Mouse (Mus musculus) CH12.LX (cell line): ENCODE measurements at regions not wholly inside any gene's neighbourhood (a gene's known extent, or its start where the extent isn't known, plus 50 kb on each side); places are given as distances from the start of the nearest gene placed in this dataset.

Experiments
- CHD2 ChIP-seq: IDR thresholded peaks from 2 replicates; pipeline ENCODE4 v1.6.1; 2011; ENCODE audit warnings: low read length, improper control_type of control experiment
- CTCF ChIP-seq, 2 experiments: IDR thresholded peaks in 1 of 2; conservative IDR thresholded peaks in 1 of 2; 2 replicates each; pipeline ENCODE4 v1.5.1; 2011 to 2012; ENCODE audit warnings: low read depth in 2 of 2, low read length in 2 of 2, improper control_type of control experiment in 1 of 2, inconsistent platforms in 1 of 2, mild to moderate bottlenecking in 1 of 2, moderate library complexity in 1 of 2
- EP300 ChIP-seq: IDR thresholded peaks from 2 replicates; pipeline ENCODE4 v1.6.1; 2011; ENCODE audit warnings: low read length, improper control_type of control experiment
- JUND ChIP-seq: conservative IDR thresholded peaks from 2 replicates; pipeline ENCODE4 v1.6.1; 2011; ENCODE audit warnings: low read depth, low read length, improper control_type of control experiment
- KAT2A ChIP-seq: IDR thresholded peaks from 2 replicates; pipeline ENCODE4 v1.6.1; 2012; ENCODE audit warnings: low read length, improper control_type of control experiment, inconsistent platforms; ENCODE audit not compliant: insufficient replicate concordance
- MAX ChIP-seq: IDR thresholded peaks from 2 replicates; pipeline ENCODE4 v1.6.1; 2011; ENCODE audit warnings: low read length, improper control_type of control experiment
- MEF2A ChIP-seq: IDR thresholded peaks from 2 replicates; pipeline ENCODE4 v1.6.1; 2014; ENCODE audit warnings: low read depth, mild to moderate bottlenecking, inconsistent platforms, low read length, improper control_type of control experiment, borderline replicate concordance
- POLR2A ChIP-seq: IDR thresholded peaks from 2 replicates; pipeline ENCODE4 v1.6.1; 2011; ENCODE audit warnings: low read depth, mild to moderate bottlenecking, improper control_type of control experiment, low read length
- POLR2AphosphoS2 ChIP-seq: IDR thresholded peaks from 2 replicates; pipeline ENCODE4 v1.6.1; 2011; ENCODE audit warnings: low read depth, low read length, improper control_type of control experiment
- UBTF ChIP-seq: IDR thresholded peaks from 2 replicates; pipeline ENCODE4 v1.6.1; 2012; ENCODE audit warnings: low read depth, mild to moderate bottlenecking, inconsistent platforms, low read length, improper control_type of control experiment, moderate library complexity
- USF1 ChIP-seq: IDR thresholded peaks from 2 replicates; pipeline ENCODE4 v1.6.1; 2014; ENCODE audit warnings: low read depth, mild to moderate bottlenecking, inconsistent platforms, low read length, improper control_type of control experiment
- USF2 ChIP-seq: conservative IDR thresholded peaks from 2 replicates; pipeline ENCODE4 v1.6.1; 2011; ENCODE audit warnings: low read depth, low read length, improper control_type of control experiment
- ZC3H11A ChIP-seq: IDR thresholded peaks from 2 replicates; pipeline ENCODE4 v1.6.1; 2012; ENCODE audit warnings: low read depth, mild to moderate bottlenecking, inconsistent platforms, low read length, improper control_type of control experiment

DNA sequence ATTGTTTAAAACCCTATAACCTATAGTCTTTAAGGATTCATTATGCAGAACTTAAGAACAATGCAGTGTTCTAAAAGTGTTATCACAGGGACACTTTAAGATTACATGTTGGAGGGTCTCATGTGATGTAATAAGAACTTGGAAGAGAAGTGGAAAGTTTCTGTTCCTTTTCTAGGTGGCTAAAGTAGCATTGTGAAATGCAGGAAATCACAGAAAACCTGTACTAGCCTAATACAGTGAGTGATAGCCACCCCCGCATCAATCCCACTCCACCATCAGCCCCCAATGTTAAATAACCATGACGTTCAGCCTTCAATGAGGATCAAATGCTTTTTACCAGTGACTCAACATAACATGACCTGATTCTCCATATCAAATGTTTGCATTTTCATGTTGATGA, 147.4 kb upstream of the Palmd start:
- TF ChIP-seq POLR2A, result no peak
- TF ChIP-seq ZC3H11A, result no peak
- no peak for TF ChIP-seq POLR2AphosphoS2
- no peak for TF ChIP-seq CTCF (conservative IDR thresholded peaks at IDR 0.05 in 1 of 2, IDR thresholded peaks at IDR 0.05 in 1 of 2; ENCODE audit: low read depth in 2 of 2, low read length in 2 of 2)
- no peak for TF ChIP-seq CHD2
- no peak for TF ChIP-seq KAT2A
- no peak for TF ChIP-seq UBTF
- no peak for TF ChIP-seq JUND
- TF ChIP-seq MAX, result no peak
- TF ChIP-seq MEF2A, result no peak
- TF ChIP-seq USF1, result no peak
- TF ChIP-seq EP300, result no peak
- TF ChIP-seq USF2, result no peak
